Mouse (Mus musculus): ENCODE measurements around the gene Arpc5l.
A peak's percentile ranks its signal among the peaks of the same experiment; 100 is the strongest.
"Not testable (repeated sequence)": the region's sequence is repeated elsewhere in the genome, so short reads cannot be mapped to it uniquely, and the experiment has no call there.

The Arpc5l gene

DNA sequence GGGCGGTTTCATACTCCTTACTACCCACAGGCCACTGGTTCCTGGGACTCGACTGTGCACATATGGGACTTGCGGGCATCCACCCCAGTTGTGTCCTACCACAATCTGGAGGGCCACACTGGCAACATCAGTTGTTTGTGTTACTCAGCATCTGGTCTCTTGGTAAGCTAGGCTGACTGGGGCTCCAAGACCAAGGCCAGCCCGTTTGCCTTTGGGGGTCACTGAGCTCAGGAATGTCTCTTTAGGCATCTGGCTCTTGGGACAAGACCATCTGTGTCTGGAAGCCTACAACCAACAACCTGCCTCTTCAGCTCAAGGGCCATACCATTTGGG lies 4.6 kb upstream of the Arpc5l start:
- DNase-seq: no peak

DNA sequence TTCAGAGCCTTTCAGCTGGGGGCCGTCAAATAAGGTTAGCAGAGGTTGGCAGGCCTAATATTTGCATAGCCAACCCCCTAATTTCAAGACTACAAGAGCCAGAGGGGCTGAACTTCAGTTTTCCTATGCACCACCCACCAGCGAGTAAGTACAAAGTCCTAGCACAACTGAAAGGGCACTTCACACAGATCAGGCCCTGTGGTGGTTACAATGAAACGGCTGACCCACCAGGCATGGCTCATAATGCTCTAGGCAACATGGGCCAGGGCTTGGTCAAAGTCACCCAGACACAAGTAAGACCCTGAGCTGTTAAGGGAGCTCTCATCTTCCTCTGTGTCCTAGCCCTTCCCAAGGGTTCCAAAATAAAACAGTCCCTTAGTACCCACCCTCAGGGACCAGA lies 3.3 kb upstream of the Arpc5l start:
- DNase-seq: no peak

DNA sequence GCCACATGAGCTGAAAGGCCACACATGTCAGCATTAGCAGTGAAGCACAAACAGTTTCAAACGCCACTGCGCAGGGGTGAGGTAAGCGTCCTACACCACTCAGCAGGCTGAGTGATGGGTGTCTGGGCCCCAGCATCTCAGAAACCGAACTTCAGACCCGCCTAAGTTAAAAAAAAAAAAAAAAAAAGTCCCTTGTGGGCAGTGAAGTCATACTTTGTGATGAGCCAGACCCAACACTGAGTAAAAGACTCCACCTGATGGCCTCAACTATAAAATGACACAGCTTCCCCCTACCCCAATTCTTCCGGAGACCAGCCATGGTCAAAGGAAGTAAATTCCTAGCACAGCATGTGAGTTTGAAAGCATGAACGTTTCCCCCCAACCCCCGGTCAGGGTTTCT lies 2.0 kb upstream of the Arpc5l start:
- DNase-seq: no peak

DNA sequence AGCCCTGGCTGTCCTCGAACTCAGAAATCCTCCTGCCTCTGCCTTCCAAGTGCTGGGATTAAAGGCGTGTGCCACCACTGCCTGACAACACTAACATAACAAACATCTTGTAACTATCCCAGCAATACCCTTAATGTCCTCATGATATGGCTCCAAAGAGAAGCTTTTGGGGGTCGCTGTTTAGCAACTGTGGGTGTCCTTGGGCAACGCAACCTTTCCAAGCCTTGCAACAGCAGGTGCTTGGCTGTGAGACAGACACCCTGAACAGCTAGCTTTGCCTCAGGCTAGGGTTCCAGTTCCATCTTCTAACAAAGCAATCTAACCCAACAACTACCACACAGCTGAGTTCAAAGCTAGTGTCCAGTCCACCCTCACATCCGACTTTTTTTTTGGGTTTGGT lies 1.6 kb upstream of the Arpc5l start:
- no peak for DNase-seq

DNA sequence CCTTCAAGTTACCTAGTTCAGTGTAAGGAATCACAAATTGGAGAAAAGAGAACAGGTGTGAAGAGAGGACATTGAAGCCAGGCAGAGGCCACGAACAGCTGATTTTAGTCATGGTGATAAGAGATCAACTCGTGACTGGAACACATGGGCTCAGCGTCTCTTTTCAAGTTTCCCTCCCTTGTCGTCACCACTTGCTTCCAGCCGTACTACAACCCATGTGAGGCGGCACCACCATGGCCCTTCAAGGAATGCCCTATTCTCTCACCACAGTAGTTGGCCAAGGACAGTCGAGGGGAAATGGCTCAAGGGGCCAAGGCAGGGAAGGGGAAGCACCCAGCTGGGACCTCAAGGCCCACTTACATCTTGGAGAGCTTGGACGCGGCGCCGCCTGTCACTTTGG lies 776 bp upstream of the Arpc5l start:
- peak in 1 of 2 experiments; percentile 31 for DNase-seq

DNA sequence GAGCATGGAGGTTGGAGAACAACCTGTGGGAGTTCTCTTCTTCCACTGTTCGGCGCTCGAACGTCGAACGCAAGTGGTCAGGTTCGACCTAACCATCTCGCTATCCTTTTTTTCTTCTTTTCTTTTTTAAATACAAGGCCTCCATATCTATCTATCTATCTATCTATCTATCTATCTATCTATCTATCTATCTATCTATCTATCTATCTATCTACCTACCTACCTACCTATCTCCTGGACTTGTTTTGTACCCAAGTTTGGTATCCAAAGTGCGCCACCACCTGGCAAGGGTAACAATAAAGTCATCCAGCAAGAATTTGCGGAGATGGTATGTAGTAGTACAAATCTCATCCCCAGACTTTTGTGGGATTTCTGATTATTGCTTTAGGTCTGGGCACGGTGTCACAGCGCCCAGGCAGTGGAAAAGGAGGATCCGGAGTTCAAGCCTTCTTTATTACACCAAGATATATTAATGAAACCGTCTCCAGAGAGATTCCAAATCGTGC lies 479 bp downstream of the Arpc5l start, which contains the start of gene Rpl35:
Gene Rpl35 (minus strand): TSS at position 51 of the 506 bp plus-strand sequence.
- DNase-seq: peak in 1 of 2 experiments; percentile 34

DNA sequence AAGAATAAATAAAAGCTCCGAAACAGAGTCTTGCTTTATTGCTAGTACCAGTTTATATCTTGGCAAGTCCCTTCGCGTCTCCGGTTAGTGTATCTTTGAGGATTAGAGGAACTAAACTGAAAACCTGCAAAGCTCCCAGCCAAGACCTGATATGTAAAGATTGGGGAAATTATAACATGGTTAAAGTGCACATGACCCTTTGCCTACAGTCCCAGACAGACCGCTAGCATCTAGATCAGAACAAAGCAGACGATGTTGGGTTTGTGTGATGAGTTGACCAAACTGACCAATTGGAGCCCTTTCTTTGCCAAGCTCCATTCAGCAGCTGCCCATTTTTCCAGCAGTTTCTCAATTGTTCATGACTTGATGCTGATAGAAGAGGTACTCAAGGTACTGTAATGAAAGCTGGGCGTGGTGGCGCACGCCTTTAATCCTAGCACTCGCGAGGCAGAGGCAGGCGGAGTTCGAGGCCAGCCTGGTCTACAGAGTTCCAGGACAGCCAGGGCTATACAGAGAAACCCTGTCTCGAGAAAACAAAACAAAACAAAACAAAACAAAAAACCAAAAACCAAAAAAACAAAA lies 1.1 kb downstream of the Arpc5l start:
- DNase-seq: no peak

DNA sequence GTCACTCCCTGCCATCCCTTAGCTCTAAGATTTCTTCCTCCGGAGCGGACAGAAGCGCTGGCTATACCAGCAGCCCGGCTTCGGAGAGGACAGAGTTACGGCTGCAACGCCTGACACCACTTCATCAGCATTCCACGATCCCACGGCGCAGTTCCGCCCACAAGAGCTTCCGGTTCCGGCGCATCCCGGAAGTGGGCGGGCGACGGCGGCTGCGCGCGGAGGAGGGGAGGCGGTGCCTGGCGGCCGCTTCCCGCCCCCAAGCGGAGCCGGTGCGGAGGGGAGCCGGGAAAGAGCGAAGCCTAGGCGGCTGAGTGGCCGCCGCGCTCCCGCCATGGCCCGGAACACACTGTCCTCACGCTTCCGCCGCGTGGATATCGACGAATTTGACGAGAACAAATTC lies 2.7 kb downstream of the Arpc5l start:
- DNase-seq: peak; percentile 87 to 90

DNA sequence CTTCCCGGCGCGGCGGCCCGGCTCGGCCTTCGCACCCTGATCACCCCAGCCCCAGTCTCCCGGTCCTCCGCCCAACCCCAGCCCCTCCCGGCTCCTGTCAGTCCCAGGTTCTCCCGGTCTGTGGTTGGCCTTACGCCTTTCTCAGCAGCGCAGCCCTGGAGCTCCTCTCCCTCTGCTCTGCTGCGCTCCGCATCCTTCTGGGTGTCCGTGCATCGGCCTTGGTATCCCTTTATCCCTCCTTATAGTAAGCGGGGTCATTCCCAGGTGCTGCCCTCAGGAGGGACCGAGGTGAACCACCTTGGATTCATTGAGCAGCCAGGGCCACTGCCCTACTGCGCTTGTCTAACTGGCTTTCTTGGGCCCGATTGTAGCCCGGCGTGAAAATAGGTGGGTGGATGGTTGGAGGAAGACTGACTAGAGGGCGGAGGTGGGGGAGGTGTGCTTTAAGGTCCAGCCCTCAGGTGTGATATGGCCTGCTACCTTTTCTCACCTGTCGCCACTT lies 3.3 kb downstream of the Arpc5l start:
- DNase-seq: no peak

DNA sequence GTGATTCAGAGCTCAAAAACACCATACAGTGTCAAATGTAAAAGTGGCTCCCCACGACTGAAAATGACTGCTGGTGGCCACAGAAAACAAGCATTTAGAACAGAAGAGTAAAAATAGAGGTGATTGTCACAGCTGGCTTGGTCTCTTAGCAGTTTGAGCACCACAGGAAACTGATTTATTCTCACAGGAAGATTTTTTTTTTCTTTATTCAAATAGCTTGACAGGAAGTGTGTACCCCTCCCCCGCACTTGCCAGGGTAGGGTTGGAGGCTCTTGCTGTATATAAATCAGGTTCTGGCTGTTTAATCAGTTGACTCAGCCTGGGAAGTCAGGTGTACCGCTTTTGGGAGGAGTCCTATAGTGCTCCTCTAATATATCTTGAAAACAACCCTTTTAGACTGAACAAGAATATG lies 3.8 kb downstream of the Arpc5l start:
- DNase-seq: peak; percentile 58 to 78

DNA sequence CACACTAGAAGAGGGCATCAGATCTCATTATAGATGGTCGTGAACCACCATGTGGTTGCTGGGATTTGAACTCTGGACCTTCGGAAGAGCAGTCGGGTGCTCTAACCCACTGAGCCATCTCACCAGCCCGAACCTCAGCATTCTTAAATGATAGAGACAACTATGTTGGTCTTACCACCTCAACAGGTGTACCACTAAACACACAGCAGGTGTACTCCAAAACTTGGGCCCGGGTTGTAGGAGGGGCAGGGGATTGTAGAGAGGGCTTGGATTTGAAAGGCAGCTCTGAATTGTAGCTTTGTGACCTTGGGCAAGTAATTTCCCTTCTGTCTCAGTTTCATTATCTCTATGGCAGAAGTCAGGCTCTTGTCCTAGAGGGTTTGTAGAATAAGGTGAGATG lies 5.0 kb downstream of the Arpc5l start:
- not testable (repeated sequence) for DNase-seq

DNA sequence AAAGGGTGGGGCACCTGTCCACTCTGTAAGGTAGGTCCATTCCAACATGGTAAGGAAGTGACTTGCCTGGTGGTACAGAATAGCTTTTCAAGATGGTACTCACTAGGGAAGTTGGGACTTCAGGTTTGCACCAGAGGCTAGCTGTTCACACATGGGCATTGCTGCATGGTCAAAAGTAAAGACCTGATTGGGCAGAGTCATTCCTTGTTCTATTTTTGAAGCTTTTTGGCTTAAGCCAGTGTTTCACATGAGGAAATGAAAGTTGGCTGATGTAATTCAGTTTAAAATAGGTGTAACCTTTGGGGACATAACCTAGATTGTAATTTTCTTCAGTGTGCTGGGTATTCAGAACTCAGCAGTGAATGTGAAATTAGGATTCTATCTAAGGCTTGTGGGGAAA lies 6.1 kb downstream of the Arpc5l start:
- no peak for DNase-seq

DNA sequence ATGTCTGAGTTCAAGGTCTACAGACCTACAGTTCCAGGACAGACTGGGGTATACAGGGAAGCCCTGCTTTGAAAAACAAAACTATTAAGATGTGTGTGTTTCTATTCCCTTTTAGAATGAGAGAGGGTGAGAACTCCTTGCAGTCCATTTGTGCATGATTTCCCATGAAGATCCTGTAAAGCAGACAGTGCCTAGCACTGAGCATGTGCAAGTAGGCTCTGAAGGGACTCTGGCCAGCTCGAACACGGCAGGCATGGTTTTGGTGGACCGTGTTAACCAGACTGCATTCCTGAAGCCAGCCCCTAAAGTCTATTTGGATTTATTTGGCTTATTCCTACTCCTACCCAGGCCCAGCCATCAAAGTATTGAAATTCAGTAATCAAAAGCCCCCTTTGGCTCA lies 6.8 kb downstream of the Arpc5l start:
- no peak for DNase-seq

DNA sequence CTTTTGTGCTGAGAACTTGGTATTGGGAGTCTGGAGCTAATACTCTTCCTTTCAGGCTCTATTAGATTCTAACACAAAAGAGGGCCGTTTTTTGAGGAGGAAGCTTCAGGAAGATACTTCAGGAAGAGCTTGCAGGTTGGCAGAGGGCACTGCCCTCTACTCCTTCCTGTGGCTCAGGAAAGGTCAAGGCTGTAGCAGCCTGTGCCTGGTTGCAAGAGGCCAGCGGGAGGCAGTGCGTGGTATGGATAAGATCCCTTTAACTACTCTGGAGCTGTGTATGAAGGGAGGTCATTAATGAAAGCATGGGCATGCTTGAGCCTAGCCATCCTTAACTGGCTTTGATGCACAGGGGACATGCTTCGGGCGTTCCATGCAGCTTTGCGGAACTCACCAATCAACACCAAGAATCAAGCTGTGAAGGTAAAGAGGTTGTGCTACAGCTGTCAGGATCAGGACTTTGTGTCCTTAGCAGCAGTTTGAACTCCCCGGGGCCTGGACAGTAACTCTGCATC lies 7.7 kb downstream of the Arpc5l start:
- DNase-seq: no peak

DNA sequence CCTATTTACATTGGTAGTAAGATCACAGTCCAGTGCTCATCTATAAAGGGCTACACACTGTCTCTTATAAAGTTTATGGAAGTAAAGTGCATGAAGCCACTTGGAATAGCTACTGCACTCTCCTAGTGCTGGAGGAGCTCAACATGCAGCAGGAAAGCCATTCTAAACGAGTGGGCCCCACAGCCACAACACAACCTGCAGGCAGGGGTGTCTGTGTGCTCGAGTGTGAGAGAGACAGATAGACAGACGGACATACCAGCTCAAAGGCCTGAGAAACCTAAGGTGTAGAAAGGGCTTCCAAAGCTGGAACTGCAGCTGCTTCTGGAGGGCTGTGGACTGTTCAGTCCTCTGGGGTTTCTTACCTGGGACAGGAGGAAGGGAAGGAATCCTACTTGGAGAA lies 11.4 kb downstream of the Arpc5l start:
- DNase-seq: no peak

DNA sequence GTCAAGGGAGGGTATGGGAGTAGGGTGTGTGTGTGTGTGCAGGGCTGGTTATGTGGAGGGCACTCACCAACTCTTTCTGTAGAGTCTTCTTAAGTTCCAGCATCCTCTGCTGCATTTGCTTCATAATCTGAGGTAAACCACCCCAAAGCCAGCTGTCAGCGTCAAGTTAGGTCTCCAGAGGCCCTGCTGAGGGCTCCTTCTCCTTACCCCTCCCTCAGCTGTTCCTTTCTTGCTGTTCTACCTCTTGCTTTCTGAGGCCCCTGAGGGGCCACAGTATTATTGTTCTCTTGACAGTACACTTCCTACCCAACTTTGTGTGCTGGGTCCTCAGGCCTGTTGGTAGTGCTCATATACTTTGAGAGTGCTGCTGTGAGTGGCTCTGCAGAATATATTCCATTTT lies 14.9 kb downstream of the Arpc5l start:
- DNase-seq: no peak

DNA sequence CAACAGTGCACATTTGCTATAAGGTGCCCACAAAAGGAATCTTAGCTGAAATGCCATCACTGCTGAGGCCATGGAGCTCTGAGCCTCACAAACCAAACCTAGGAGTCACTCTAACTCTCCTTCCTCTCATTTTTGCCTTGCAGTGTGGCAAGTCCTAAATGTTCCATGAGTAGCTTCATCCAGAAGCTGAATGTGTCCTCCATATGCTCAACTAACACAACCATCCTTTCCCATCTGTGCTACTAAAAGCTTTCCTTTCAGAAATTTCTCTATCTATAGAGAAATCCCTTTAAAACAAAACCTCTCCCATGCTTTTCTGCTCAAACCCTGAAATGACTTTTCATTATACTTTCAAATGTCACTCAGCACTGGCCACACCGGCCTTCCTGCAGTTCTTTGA lies 26.5 kb downstream of the Arpc5l start:
- no peak for DNase-seq

DNA sequence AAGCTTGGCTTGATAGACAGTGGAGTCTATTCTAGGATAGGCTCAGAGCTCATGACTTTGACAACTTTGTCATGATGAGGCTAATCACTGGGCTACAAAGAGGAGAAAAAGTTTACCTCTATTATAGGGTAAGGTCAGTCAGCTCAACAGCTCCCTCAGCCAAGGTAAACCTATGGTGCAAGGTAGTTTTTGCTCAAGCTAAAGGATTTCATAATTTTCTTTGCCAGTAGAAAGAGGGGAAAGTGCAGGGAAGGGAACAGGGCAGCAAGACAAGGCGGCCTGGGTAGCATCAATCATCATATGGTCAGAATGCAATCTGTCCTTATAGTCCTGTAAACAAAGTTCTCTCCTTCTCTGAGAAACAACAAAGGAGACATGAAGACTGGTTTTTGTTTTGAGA lies 35.1 kb downstream of the Arpc5l start:
- DNase-seq: no peak

DNA sequence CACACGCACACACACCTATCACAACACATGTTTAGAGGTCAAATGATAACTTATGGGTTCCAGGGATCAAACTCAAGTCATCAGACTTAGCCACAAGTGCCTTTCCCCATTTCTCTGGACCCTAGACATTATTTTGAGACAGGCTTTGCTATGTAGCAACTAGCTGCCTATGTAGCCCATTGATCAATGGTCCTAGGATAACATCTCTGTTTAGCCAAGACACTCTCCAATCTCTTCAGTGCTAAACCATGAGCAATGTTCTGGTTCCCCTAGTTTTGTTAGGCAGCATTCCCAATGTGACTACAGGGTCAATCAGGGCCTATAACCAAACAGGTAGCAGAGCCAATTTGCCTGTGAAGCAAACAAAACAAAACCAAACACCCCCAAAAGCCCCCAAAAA lies 43.4 kb downstream of the Arpc5l start:
- DNase-seq: no peak

DNA sequence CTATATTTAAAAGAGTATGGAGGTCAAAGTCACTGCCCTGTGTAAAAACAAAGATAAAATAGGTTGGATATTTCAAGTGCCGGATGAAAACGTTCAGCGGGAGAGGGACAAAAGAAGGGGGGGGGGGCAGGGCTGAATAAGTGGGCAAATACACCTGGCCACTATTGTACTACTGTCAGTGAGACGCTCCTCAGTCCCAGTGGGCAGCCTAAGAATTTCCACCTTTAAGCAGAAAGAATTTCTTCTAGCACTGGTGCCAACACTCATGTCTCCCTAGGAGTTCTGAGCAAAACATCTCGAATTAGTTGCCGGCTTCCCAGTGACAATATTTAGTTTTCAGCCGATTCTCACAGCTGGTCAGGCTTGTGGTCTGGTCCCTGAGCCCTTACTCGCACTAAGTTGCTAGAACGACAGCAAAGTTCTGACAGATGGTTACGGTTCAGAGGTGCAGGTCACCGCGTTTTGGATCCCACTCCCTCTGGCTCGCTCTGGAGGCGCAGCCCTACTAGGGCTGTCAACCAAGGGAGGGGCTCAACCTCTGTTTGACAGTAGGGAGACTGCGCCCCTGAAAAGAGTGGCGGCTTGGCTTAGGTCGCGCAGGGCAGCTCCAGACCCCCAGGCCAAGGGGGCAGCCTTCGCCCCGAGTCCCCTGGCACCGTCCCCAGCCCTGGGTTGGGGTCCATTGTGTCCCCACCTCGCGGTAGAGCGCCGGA lies 59.7 kb downstream of the Arpc5l start:
- DNase-seq: no peak

Measured in thymus, adult 18-20 months (tissue).